Mouse (Mus musculus) spleen, embryonic (tissue): ENCODE measurements at regions not wholly inside any gene's neighbourhood (a gene's known extent, or its start where the extent isn't known, plus 50 kb on each side); places are given as distances from the start of the nearest gene placed in this dataset.
"Not testable (repeated sequence)": the region's sequence is repeated elsewhere in the genome, so short reads cannot be mapped to it uniquely, and the experiment has no call there.

Experiments used
- CTCF ChIA-PET: fragments of 350-600 bp; sonication (Branson Sonifier 250); formaldehyde crosslinking; loops from one replicate; lab custom pipeline; 2022; lab: Charles Lee

- CTCF ChIA-PET = not testable (repeated sequence)
These were observed 419.0 kb upstream of the Tacstd2 start for GRCm38 (mm10) chr6:67954570-67954969.

- CTCF ChIA-PET = not testable (repeated sequence)
These were observed 395.9 kb upstream of the Tacstd2 start for GRCm38 (mm10) chr6:67931499-67931898.

GRCm38 (mm10) chr6:67922537-67922936 is 386.9 kb upstream of the Tacstd2 start:
- CTCF ChIA-PET = no interaction called here

- CTCF ChIA-PET = no interaction called here
These were observed 378.3 kb upstream of the Tacstd2 start for GRCm38 (mm10) chr6:67913903-67914302.

GRCm38 (mm10) chr6:67913309-67913708 is 377.7 kb upstream of the Tacstd2 start:
- CTCF ChIA-PET = no interaction called here

GRCm38 (mm10) chr6:67896495-67896894 is 360.9 kb upstream of the Tacstd2 start:
- CTCF ChIA-PET = no interaction called here

GRCm38 (mm10) chr6:67895858-67896257 is 360.3 kb upstream of the Tacstd2 start:
- CTCF ChIA-PET = no interaction called here

GRCm38 (mm10) chr6:67887586-67887985 is 352.0 kb upstream of the Tacstd2 start:
- CTCF ChIA-PET = no interaction called here

GRCm38 (mm10) chr6:67884893-67885292 is 349.3 kb upstream of the Tacstd2 start:
- CTCF ChIA-PET = no interaction called here

- CTCF ChIA-PET = not testable (repeated sequence)
These were observed 345.9 kb upstream of the Tacstd2 start for GRCm38 (mm10) chr6:67881476-67881875.

GRCm38 (mm10) chr6:67857945-67858344 is 322.3 kb upstream of the Tacstd2 start:
- CTCF ChIA-PET = not testable (repeated sequence)

GRCm38 (mm10) chr6:67839486-67839885 is 303.9 kb upstream of the Tacstd2 start:
- CTCF ChIA-PET = not testable (repeated sequence)

- CTCF ChIA-PET = interaction anchor here (0.6 kb wide), 1 partner anchor 284 kb away, joined by 3 read pairs; no protein-coding TSS in a partner anchor
These were observed 276.9 kb upstream of the Tacstd2 start for GRCm38 (mm10) chr6:67812478-67812877.

- CTCF ChIA-PET = no interaction called here
These were observed 255.8 kb upstream of the Tacstd2 start for GRCm38 (mm10) chr6:67791393-67791792.

- CTCF ChIA-PET = no interaction called here
These were observed 255.1 kb upstream of the Tacstd2 start for GRCm38 (mm10) chr6:67790742-67791141.

GRCm38 (mm10) chr6:67787091-67787765 is 251.6 kb upstream of the Tacstd2 start:
- CTCF ChIA-PET = no interaction called here

- CTCF ChIA-PET = no interaction called here
These were observed 243.3 kb upstream of the Tacstd2 start for GRCm38 (mm10) chr6:67778883-67779282.

GRCm38 (mm10) chr6:67754102-67754501 is 218.5 kb upstream of the Tacstd2 start:
- CTCF ChIA-PET = not testable (repeated sequence)

- CTCF ChIA-PET = no interaction called here
These were observed 190.0 kb upstream of the Tacstd2 start for GRCm38 (mm10) chr6:67725611-67726010.

- CTCF ChIA-PET = not testable (repeated sequence)
These were observed 163.4 kb upstream of the Tacstd2 start for GRCm38 (mm10) chr6:67698952-67699351.

- CTCF ChIA-PET = not testable (repeated sequence)
These were observed 155.4 kb upstream of the Tacstd2 start for GRCm38 (mm10) chr6:67690997-67691396.

- CTCF ChIA-PET = not testable (repeated sequence)
These were observed 147.5 kb upstream of the Tacstd2 start for GRCm38 (mm10) chr6:67683105-67683504.

- CTCF ChIA-PET = not testable (repeated sequence)
These were observed 146.0 kb upstream of the Tacstd2 start for GRCm38 (mm10) chr6:67681641-67682040.

GRCm38 (mm10) chr6:67679106-67679505 is 143.5 kb upstream of the Tacstd2 start:
- CTCF ChIA-PET = not testable (repeated sequence)
